Mouse (Mus musculus): ENCODE measurements at regions not wholly inside any gene's neighbourhood (a gene's known extent, or its start where the extent isn't known, plus 50 kb on each side); places are given as distances from the start of the nearest gene placed in this dataset.

GRCm38 (mm10) chr14:99631092-99631491 lies 332.6 kb downstream of the Klf5 start:
- no peaks in the 10 kb centered on the region for H3K9me3 ChIP-seq (replicated peaks)
- no peak overlapping the region for H3K4me3 ChIP-seq
- H3K4me2 ChIP-seq, result no peak overlapping the region
- H3K4me1 ChIP-seq, result no peaks in the 10 kb centered on the region
- no peak overlapping the region for H3K9ac ChIP-seq
- ATAC-seq, result no peak
- 88% methylated on average over 10 of the region's 10 CpGs for WGBS
- no peak overlapping the region for H3K27ac ChIP-seq
- H3K36me3 ChIP-seq (ENCODE audit: poor library complexity, severe bottlenecking), result no peaks in the 10 kb centered on the region
- no peaks in the 10 kb centered on the region for H3K27me3 ChIP-seq

DNA sequence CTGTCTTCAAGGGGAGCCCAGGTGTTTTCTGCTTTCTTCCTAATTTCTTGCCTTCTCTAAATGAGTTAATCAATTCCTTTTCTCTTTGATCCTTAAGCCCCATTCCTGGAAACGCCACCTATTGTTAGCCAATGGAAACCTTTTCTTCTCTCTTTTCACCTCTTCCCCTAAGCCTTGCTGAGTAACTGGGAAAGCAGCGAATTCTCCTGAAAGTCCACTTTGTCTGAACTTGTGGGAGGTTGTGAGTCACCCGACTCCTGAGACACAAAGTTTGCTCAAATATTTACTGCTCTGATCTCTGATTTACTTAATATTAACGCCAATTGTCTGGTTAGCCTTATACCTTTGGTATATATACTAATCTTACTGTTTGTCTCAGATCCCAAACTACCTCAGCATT lies 334.0 kb downstream of the Klf5 start:
- Histone ChIP-seq H3K27ac (no peak overlapping the region), H3K9me3 (replicated peaks) (no peaks in the 10 kb centered on the region), H3K4me1 (no peaks in the 10 kb centered on the region), H3K36me3 (ENCODE audit: poor library complexity, severe bottlenecking) (no peaks in the 10 kb centered on the region), H3K4me2 (no peak overlapping the region), H3K9ac (no peak overlapping the region), H3K27me3 (no peaks in the 10 kb centered on the region), H3K4me3 (no peak overlapping the region)
- no peak for ATAC-seq
- WGBS, result 11% methylated on average over 4 of the region's 4 CpGs

DNA sequence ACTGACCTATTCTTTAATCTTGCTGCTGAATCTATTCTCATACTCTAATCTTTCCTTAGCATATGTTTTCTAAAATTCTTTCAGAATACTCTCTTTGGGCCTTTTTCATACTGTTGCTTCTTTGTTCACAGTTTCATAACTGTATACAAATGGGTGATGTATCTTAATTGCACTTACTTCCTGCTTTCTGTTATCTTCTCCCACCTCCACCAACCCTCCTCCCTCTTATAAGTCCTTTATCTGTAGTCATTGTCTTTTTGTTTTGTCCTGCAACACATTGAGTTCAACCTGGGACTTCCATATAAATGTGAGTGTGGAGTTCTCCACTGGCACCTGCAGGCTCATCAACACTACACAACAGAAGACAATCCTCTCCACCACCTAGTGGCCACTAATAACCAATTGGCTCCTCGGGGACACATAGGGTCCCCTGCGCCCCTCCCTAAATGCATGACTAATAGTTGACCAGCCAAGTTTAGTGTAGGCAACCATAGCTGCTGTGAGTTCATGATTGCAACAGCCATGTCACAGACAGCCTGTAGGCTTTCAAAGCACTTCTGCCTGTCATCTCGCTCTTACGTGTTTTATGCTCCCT lies 337.2 kb downstream of the Klf5 start:
- H3K4me3 ChIP-seq, result no peak overlapping the region
- H3K9ac ChIP-seq, result no peak overlapping the region
- 96% methylated on average over 4 of the region's 4 CpGs for WGBS
- H3K4me2 ChIP-seq, result no peak overlapping the region
- H3K4me1 ChIP-seq, result no peaks in the 10 kb centered on the region
- H3K36me3 ChIP-seq (ENCODE audit: poor library complexity, severe bottlenecking), result no peaks in the 10 kb centered on the region
- H3K27me3 ChIP-seq, result no peaks in the 10 kb centered on the region
- no peak overlapping the region for H3K27ac ChIP-seq
- H3K9me3 ChIP-seq (replicated peaks), result no peaks in the 10 kb centered on the region
- ATAC-seq, result no peak

GRCm38 (mm10) chr14:99641475-99642453 lies 343.3 kb downstream of the Klf5 start:
- Histone ChIP-seq H3K36me3 (ENCODE audit: poor library complexity, severe bottlenecking) (no peaks in the 10 kb centered on the region), H3K27me3 (no peaks in the 10 kb centered on the region), H3K27ac (no peak overlapping the region), H3K9ac (no peak overlapping the region), H3K4me3 (no peak overlapping the region), H3K9me3 (replicated peaks) (no peaks in the 10 kb centered on the region), H3K4me2 (no peak overlapping the region), H3K4me1 (no peaks in the 10 kb centered on the region)
- 78% methylated on average over 15 of the region's 15 CpGs for WGBS
- no peak for ATAC-seq

- Histone ChIP-seq H3K4me2 (no peak overlapping the region), H3K4me3 (no peak overlapping the region), H3K9ac (no peak overlapping the region), H3K36me3 (ENCODE audit: poor library complexity, severe bottlenecking) (no peaks in the 10 kb centered on the region), H3K27me3 (no peaks in the 10 kb centered on the region), H3K27ac (no peak overlapping the region), H3K9me3 (replicated peaks) (no peaks in the 10 kb centered on the region), H3K4me1 (no peaks in the 10 kb centered on the region)
- no peak for ATAC-seq
- WGBS, result 85% methylated on average over 3 of the region's 3 CpGs
Measured at GRCm38 (mm10) chr14:99646323-99646722, 347.8 kb downstream of the Klf5 start.

GRCm38 (mm10) chr14:99674399-99674798 lies 375.9 kb downstream of the Klf5 start:
- 58% methylated on average over 3 of the region's 3 CpGs for WGBS
- no peaks in the 10 kb centered on the region for H3K27me3 ChIP-seq
- no peak for ATAC-seq

DNA sequence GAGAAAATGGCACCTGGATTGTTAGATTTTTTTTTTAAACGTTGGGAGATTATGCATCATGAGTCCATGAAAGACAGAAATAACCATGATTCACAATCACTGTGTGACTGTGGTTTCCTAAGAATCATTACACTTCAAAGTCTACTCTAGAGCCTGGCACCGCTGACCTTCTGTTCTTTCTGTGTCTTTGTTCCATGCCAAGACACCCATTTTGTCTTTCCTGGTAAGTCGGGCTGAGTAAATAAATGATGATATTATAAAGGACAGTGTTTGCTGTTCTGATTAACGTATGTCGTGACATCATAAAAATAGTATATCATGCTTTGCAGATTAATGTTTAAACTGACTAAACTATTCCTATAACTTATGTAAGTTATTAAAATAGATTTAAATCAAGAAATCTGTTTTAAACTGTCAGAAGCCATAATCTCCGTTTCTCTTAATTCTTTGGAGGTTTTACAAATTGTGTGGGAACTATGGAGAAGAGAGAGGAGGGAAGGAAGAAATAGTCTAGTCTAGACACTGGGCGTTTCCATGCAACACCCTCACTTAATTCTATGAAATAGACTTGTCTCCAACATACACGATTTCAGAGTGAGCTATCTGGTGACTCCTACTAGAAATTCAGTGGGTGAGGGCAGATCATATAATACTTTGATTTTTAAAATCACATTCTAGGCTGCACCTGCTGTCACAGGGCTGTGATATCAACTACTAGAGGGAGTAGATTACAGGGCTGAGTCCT lies 388.7 kb downstream of the Klf5 start:
- H3K4me2 ChIP-seq, result no peak overlapping the region
- H3K36me3 ChIP-seq (ENCODE audit: poor library complexity, severe bottlenecking), result no peaks in the 10 kb centered on the region
- H3K9ac ChIP-seq, result no peak overlapping the region
- H3K9me3 ChIP-seq (replicated peaks), result no peaks in the 10 kb centered on the region
- H3K27ac ChIP-seq, result no peak overlapping the region
- H3K4me3 ChIP-seq, result no peak overlapping the region
- H3K4me1 ChIP-seq, result no peaks in the 10 kb centered on the region
- 87% methylated on average over 8 of the region's 8 CpGs for WGBS
- ATAC-seq, result no peak
- no peaks in the 10 kb centered on the region for H3K27me3 ChIP-seq

More at GRCm38 (mm10) chr14:99674399-99674798, 375.9 kb downstream of the Klf5 start:
- no peak overlapping the region for H3K4me3 ChIP-seq
- H3K36me3 ChIP-seq (ENCODE audit: poor library complexity, severe bottlenecking), result no peaks in the 10 kb centered on the region
- H3K9ac ChIP-seq, result no peak overlapping the region
- no peaks in the 10 kb centered on the region for H3K4me1 ChIP-seq
- H3K27ac ChIP-seq, result no peak overlapping the region
- H3K9me3 ChIP-seq (replicated peaks), result no peaks in the 10 kb centered on the region
- H3K4me2 ChIP-seq, result no peak overlapping the region

DNA sequence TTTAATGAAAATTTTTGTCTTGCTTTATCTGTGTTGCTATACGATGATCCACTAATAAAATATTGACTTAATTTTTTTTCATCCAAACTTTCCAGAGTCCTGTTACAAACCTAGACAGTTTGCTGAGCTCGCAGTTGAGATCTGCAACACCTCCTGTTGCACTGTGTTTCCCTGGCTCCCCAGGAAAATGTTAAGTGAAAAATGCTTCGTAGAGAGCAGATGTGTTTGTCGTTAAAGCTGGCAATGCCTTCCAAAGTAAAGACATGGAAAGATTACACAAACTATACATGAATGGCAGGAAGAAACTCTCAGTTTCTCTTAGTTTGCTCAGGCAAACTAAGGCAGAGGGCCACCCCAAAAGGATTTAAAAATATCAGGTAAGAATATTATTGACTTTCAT lies 389.9 kb downstream of the Klf5 start:
- WGBS, result 87% methylated on average over 4 of the region's 4 CpGs
- H3K9me3 ChIP-seq (replicated peaks), result no peaks in the 10 kb centered on the region
- no peak overlapping the region for H3K27ac ChIP-seq
- no peaks in the 10 kb centered on the region for H3K36me3 ChIP-seq (ENCODE audit: poor library complexity, severe bottlenecking)
- no peak overlapping the region for H3K4me3 ChIP-seq
- ATAC-seq, result no peak
- H3K4me1 ChIP-seq, result no peaks in the 10 kb centered on the region
- H3K9ac ChIP-seq, result no peak overlapping the region
- no peak overlapping the region for H3K4me2 ChIP-seq
- H3K27me3 ChIP-seq, result no peaks in the 10 kb centered on the region

- Histone ChIP-seq H3K9ac (no peak overlapping the region), H3K4me1 (no peaks in the 10 kb centered on the region), H3K4me2 (no peak overlapping the region), H3K27me3 (no peaks in the 10 kb centered on the region), H3K9me3 (replicated peaks) (no peaks in the 10 kb centered on the region), H3K27ac (no peak overlapping the region), H3K36me3 (ENCODE audit: poor library complexity, severe bottlenecking) (no peaks in the 10 kb centered on the region), H3K4me3 (no peak overlapping the region)
- WGBS, result 97% methylated on average over 7 of the region's 7 CpGs
- no peak for ATAC-seq
Measured at GRCm38 (mm10) chr14:99696301-99696700, 397.8 kb downstream of the Klf5 start.

DNA sequence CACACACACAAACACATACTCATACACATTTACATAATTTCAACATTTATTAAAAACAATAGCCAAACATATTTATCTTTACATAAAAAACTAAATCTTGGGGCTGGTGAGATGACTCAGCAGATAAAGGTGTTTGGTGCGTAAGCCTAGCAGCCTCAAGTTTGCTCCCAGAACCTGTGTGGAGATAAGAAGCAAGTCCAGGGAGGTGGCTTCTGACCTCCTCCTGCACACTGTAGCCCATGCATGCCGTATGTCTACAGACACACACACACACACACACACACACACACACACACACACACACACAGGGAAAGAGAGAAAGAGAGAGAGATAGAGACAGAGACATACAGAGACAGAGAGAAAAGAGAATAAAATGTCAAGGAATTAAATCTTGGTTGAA lies 401.1 kb downstream of the Klf5 start:
- Histone ChIP-seq H3K36me3 (ENCODE audit: poor library complexity, severe bottlenecking) (no peaks in the 10 kb centered on the region), H3K9ac (no peak overlapping the region), H3K4me1 (no peaks in the 10 kb centered on the region), H3K4me2 (no peak overlapping the region), H3K4me3 (no peak overlapping the region), H3K27me3 (no peaks in the 10 kb centered on the region), H3K9me3 (replicated peaks) (no peaks in the 10 kb centered on the region), H3K27ac (no peak overlapping the region)
- no peak for ATAC-seq
- 95% methylated on average over 2 of the region's 2 CpGs for WGBS

DNA sequence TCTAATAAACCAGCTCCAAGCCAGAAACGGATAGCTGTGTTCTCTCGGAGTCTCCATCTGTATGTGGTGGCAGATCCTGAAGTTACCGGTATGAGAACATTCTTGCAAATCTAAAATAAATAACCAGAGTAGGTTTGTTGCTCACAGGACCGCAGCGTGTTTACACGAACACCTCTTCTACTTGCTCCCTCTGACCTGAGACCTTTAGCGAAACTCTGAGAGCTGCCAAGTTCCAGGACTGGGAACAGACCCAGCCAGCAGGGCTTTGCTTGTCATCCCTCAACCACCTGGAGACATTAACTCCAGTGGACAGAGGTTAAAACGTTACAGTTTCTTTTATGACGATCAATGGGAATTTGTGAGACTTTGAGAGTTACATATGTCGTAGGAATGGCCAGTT lies 407.5 kb downstream of the Klf5 start:
- H3K27ac ChIP-seq, result no peak overlapping the region
- no peaks in the 10 kb centered on the region for H3K9me3 ChIP-seq (replicated peaks)
- 90% methylated on average over 10 of the region's 10 CpGs for WGBS
- H3K4me1 ChIP-seq, result peaks cover 13% of the 10 kb centered on the region; the same call in 1 of the 2 replicates
- no peak for ATAC-seq
- no peak overlapping the region for H3K4me2 ChIP-seq
- H3K9ac ChIP-seq, result no peak overlapping the region
- H3K27me3 ChIP-seq, result no peaks in the 10 kb centered on the region
- H3K36me3 ChIP-seq (ENCODE audit: poor library complexity, severe bottlenecking), result no peaks in the 10 kb centered on the region
- H3K4me3 ChIP-seq, result no peak overlapping the region

GRCm38 (mm10) chr14:99708066-99708465 lies 409.6 kb downstream of the Klf5 start:
- WGBS, result 82% methylated on average over 2 of the region's 2 CpGs
- Histone ChIP-seq H3K27ac (no peak overlapping the region), H3K9ac (no peak overlapping the region), H3K36me3 (ENCODE audit: poor library complexity, severe bottlenecking) (no peaks in the 10 kb centered on the region), H3K4me1 (peaks cover 13% of the 10 kb centered on the region; the same call in 1 of the 2 replicates), H3K27me3 (no peaks in the 10 kb centered on the region), H3K4me2 (no peak overlapping the region), H3K9me3 (replicated peaks) (no peaks in the 10 kb centered on the region), H3K4me3 (no peak overlapping the region)
- ATAC-seq, result no peak
